Mouse (Mus musculus): ENCODE data around the gene Cbln1. TPM values are rescaled to one million over a fixed set of nuclear protein-coding genes. Genes with fewer than 3 reads are reported as not detected.

Cbln1 gene
- polyA plus RNA-seq, 1 experiment from 2014 or later, result 0.08 TPM

GRCm38 (mm10) chr8:87434592-87434991 is 37.8 kb downstream of the Cbln1 start:
- ATAC-seq (ENCODE audit: extremely low read depth, insufficient number of reproducible peaks, low FRiP score, low TSS enrichment), result no peak
- Histone ChIP-seq H3K36me3 (no peaks in the 10 kb centered on the region), H3K4me2 (no peak overlapping the region), H3K27me3 (replicated peaks) (no peaks in the 10 kb centered on the region), H3K4me3 (no peak overlapping the region), H3K9ac (no peak overlapping the region), H3K4me1 (no peaks in the 10 kb centered on the region), H3K27ac (replicated peaks) (no peak overlapping the region), H3K9me3 (no peaks in the 10 kb centered on the region)
- WGBS, result 58% methylated on average over 3 of the region's 3 CpGs

- Histone ChIP-seq H3K4me3 (no peak overlapping the region), H3K36me3 (no peaks in the 10 kb centered on the region), H3K4me2 (no peak overlapping the region), H3K9me3 (no peaks in the 10 kb centered on the region), H3K27ac (replicated peaks) (no peak overlapping the region), H3K9ac (no peak overlapping the region), H3K27me3 (replicated peaks) (no peaks in the 10 kb centered on the region), H3K4me1 (no peaks in the 10 kb centered on the region)
- no peak for ATAC-seq (ENCODE audit: extremely low read depth, insufficient number of reproducible peaks, low FRiP score, low TSS enrichment)
Measured at GRCm38 (mm10) chr8:87427188-87427587, 45.2 kb downstream of the Cbln1 start.

GRCm38 (mm10) chr8:87424706-87425105 is 47.7 kb downstream of the Cbln1 start:
- H3K27me3 ChIP-seq (replicated peaks), result no peaks in the 10 kb centered on the region; the same call in 1 of the 2 replicates
- no peaks in the 10 kb centered on the region for H3K36me3 ChIP-seq
- no peaks in the 10 kb centered on the region for H3K9me3 ChIP-seq
- ATAC-seq (ENCODE audit: extremely low read depth, insufficient number of reproducible peaks, low FRiP score, low TSS enrichment), result no peak
- H3K27ac ChIP-seq (replicated peaks), result no peak overlapping the region
- no peak overlapping the region for H3K9ac ChIP-seq
- H3K4me1 ChIP-seq, result no peaks in the 10 kb centered on the region
- H3K4me3 ChIP-seq, result no peak overlapping the region
- no peak overlapping the region for H3K4me2 ChIP-seq
- WGBS, result 70% methylated on average over 5 of the region's 5 CpGs

GRCm38 (mm10) chr8:87421697-87422096 is 50.7 kb downstream of the Cbln1 start:
- Histone ChIP-seq H3K4me3 (no peak overlapping the region), H3K4me2 (no peak overlapping the region), H3K27ac (replicated peaks) (no peak overlapping the region), H3K36me3 (no peaks in the 10 kb centered on the region), H3K4me1 (no peaks in the 10 kb centered on the region), H3K9ac (no peak overlapping the region), H3K27me3 (replicated peaks) (no peaks in the 10 kb centered on the region; the same call in 1 of the 2 replicates), H3K9me3 (no peaks in the 10 kb centered on the region)
- no peak for ATAC-seq (ENCODE audit: extremely low read depth, insufficient number of reproducible peaks, low FRiP score, low TSS enrichment)
- WGBS, result 78% methylated on average over 8 of the region's 8 CpGs

Other genes starting within 250 kb of the Cbln1 start
- not detected in 2 replicates for gene 4933402J07Rik, start 91.2 kb upstream of the Cbln1 start, polyA plus RNA-seq (2015; fragmentation: Nextera tagmentation; extraction: Ambion mirVana)

All from heart, embryonic 13.5 days (tissue).